Mouse (Mus musculus): Measurements from ENCODE around the gene Etfdh. TPM values are rescaled to one million over a fixed set of nuclear protein-coding genes. Genes with fewer than 3 reads are reported as not detected.
A peak's percentile ranks its signal among the peaks of the same experiment; 100 is the strongest.

Etfdh gene
- total RNA-seq (2021), result 10 to 100 TPM; 26.1 to 26.7 TPM
- long read RNA-seq, experiment 1, transcript Etfdh-201 (13 exons, 2,377 nt), result major isoform, 12 of 15 reads
- long read RNA-seq, experiment 1, partial matches to known transcripts, result 2 of 15 reads
- long read RNA-seq, experiment 1, other reads (novel, unspliced or antisense), result 1 of 15 reads
- long read RNA-seq, experiment 2, transcript Etfdh-201 (13 exons, 2,377 nt), result major isoform, 18 of 22 reads
- long read RNA-seq, experiment 2, partial matches to known transcripts, result 2 of 22 reads
- long read RNA-seq, experiment 2, other reads (novel, unspliced or antisense), result 2 of 22 reads

DNA sequence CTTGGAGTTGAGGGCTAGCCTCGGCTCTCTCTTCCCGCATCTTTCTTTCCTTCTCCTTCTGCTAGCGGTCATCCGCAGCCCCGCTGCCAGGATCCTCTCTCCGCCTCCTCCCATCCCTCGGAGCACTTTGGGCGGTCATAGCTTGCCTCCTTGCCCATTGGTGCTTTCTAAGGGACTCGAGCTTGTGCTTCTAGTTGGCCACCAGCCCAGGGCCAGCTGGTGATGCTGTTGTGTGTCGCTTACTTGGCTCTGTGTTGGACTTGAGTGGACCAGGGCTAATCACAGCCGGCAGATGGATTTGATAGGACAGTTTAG lies at the start of gene Etfdh:
Gene Etfdh (minus strand): TSS at position 85 of the 315 bp plus-strand sequence.
- peak within 1 kb of the TSS; percentile 93 for H3K4me3 ChIP-seq
- intact Hi-C loops (cut with DNase I), result no loop called here
- TF ChIP-seq CTCF (IDR thresholded peaks at IDR 0.05), result no peak
- peak; percentile 34 to 44 for DNase-seq (ENCODE audit: extremely low spot score in 1 of 2, low spot score in 2 of 2)
- peak within 1 kb of the TSS; percentile 80 for H3K27ac ChIP-seq

DNA sequence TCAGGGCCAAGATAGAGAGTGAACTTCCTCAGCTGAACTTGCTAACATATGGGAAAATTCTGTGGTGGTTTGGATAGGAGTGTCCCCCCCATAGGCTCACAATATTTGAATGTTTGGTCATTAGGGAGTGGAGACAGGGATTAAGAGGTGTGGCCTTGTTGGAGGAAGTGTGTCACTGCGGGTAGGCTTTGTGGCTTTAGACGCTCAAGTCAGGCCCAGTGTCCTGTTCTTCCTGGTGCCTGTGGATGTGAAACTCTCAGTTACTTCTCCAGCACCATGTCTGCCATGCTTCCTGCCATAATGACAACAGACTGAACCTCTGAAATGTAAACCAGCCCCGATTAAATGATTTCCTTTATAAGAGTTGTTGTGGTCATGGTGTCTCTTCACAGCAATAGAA lies 47.1 kb upstream of the Etfdh start:
- H3K4me3 ChIP-seq, result no peak overlapping the region
- no peak for DNase-seq (ENCODE audit: extremely low spot score in 1 of 2, low spot score in 2 of 2)
- H3K27ac ChIP-seq, result no peak overlapping the region
- TF ChIP-seq CTCF (IDR thresholded peaks at IDR 0.05), result no peak
- intact Hi-C loops (cut with DNase I), result no loop called here

DNA sequence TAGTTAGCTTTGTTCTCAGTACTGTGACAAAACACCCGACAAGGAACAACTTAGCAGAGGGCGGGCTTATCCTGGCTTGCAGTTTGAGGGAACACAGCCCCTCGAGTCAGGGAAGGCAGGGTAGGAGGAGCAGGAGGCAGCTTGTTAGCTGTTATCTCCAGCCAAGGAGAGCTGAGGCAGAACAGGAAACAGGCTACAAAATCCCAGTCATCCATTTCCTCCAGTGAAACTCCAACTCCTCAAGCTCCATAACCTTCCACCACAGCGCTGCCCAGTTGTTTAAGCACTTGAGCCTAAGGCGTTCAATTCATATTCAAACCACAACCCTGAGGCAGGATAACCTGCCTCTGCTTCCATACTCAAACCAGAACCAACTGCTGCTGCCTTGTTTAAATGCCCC lies 45.3 kb upstream of the Etfdh start:
- H3K27ac ChIP-seq, result no peak overlapping the region
- intact Hi-C loops (cut with DNase I), result no loop called here
- DNase-seq (ENCODE audit: extremely low spot score in 1 of 2, low spot score in 2 of 2), result no peak
- no peak overlapping the region for H3K4me3 ChIP-seq
- no peak; the same call in 1 of the 2 replicates for TF ChIP-seq CTCF (IDR thresholded peaks at IDR 0.05)

DNA sequence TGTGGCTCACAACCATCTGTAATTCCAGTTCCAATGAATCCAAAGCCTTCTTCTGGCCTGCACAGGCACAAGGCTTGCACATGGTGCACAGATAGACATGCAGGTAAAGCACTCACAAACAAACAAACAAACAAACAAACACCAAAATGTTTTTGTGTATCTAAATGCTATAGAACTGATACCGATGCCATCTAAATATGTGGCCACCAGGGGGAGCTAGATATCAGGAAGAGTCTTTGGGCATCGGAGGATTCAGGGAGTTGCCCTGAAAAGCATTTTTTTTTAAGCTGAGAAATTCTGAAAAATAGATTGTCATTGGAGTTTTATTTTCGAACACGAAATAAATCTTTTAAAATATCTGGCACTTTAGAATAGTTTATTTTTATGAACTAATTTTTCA lies 43.8 kb upstream of the Etfdh start:
- Histone ChIP-seq H3K27ac (no peak overlapping the region), H3K4me3 (no peak overlapping the region)
- intact Hi-C loops (cut with DNase I), result loop anchor here (1.0 to 2.0 kb wide), 2 partner anchors 72 to 136 kb away; no protein-coding TSS in a partner anchor
- TF ChIP-seq CTCF (IDR thresholded peaks at IDR 0.05), result peak; percentile 83
- peak; percentile 59 to 60 for DNase-seq (ENCODE audit: extremely low spot score in 1 of 2, low spot score in 2 of 2)

DNA sequence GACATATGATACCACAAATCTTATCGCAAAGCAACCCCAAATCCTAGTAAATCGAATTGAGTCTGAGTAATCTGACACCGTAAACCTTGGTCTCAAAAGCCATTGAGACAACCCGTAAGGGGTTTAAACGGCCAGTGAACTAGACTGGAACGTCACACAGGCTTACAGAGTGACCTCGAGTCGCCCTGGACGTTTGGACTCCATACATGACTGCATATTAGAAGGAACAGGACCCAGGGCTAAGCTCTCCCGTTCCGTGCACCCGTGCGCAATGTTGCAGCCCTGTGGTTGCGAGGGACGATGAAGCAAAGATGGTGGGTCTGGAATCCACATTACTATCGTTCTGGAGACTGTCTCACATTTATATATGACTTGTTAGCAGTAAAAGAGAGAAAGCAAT lies 42.9 kb upstream of the Etfdh start:
- H3K4me3 ChIP-seq, result no peak overlapping the region
- intact Hi-C loops (cut with DNase I), result loop anchor here (2.0 kb wide), 1 partner anchor 73 kb away; no protein-coding TSS in a partner anchor
- H3K27ac ChIP-seq, result no peak overlapping the region
- DNase-seq (ENCODE audit: extremely low spot score in 1 of 2, low spot score in 2 of 2), result no peak
- no peak for TF ChIP-seq CTCF (IDR thresholded peaks at IDR 0.05)

DNA sequence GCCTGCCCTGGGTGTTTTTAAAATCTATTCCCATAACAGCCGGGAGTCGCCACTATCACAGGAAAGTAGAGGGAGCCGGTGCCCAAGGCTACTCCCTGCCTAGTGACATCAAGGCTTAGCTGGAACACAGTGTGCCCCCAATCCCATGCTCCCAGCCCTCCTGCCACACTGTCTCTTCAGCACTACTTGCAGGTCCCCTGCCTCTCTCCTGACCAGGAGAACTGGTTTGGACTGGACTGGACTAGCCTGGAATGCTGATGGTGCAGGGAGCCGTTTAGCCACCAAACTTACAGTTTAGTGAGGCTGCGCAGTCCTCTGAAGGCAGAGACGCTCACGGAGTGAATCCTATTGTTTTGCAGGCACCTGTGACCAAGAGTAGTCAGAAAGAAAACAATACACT lies 41.3 kb upstream of the Etfdh start:
- H3K4me3 ChIP-seq, result no peak overlapping the region

DNA sequence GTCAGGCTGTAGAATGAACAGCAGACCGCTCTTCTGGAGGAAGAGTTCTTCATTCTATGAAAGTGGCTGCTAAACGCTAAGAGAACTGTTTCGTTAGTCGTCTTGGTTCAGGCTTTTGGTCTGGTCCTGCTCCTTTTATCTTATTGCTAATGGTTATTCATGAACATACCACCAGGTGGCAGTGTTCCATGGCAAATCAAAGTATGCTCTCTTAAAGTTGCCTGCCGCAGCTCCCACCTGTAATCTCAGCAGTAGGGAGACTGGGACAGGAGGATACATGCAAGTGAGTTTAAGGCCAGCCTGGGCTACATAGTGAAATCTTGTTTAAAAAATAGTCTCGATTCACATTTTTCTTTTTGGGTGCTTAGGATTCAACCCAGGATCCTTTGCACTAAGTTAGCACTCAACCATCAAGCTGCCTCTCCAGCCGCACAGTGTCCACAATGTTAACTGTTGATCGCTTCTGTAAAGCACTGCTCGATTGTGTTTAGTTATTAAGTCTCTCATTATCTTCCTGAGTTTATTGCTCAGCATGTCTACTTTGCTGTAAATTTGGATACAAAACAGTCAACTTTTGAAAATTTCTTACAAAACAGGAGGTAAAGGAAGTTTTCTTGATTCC lies 35.6 kb upstream of the Etfdh start:
- peak; percentile 37 to 43 for DNase-seq (ENCODE audit: extremely low spot score in 1 of 2, low spot score in 2 of 2)
- peak; percentile 82 for TF ChIP-seq CTCF (IDR thresholded peaks at IDR 0.05)
- Histone ChIP-seq H3K4me3 (no peak overlapping the region), H3K27ac (no peak overlapping the region)
- intact Hi-C loops (cut with DNase I), result loop anchor here (2.0 to 10.0 kb wide), 2 partner anchors 144 to 400 kb away; no protein-coding TSS in a partner anchor

More for the DNA sequence above, 41.3 kb upstream of the Etfdh start:
- intact Hi-C loops (cut with DNase I), result no loop called here
- no peak overlapping the region for H3K27ac ChIP-seq
- no peak for TF ChIP-seq CTCF (IDR thresholded peaks at IDR 0.05)
- no peak for DNase-seq (ENCODE audit: extremely low spot score in 1 of 2, low spot score in 2 of 2)

DNA sequence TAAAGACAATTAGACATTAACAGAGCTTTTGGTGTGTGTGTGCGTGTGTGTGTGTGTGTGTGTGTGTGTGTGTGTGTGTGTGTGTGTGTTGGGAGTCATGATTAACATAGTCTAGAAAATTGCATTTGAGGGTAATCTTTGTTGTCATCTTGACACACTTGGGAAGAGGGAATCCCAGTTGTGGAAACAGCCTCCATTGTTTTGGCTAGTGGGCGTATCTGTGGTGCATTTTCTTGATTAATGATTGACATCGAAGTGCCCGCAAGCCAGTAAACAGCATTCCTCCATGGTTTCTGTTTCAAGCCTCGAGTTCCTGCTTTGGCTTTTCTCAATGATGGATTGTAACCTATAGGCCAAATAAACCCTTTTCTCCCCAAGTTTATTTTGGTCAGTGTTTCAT lies 27.4 kb upstream of the Etfdh start:
- no peak overlapping the region for H3K4me3 ChIP-seq
- intact Hi-C loops (cut with DNase I), result no loop called here
- DNase-seq (ENCODE audit: extremely low spot score in 1 of 2, low spot score in 2 of 2), result no peak
- no peak for TF ChIP-seq CTCF (IDR thresholded peaks at IDR 0.05)
- no peak overlapping the region for H3K27ac ChIP-seq

DNA sequence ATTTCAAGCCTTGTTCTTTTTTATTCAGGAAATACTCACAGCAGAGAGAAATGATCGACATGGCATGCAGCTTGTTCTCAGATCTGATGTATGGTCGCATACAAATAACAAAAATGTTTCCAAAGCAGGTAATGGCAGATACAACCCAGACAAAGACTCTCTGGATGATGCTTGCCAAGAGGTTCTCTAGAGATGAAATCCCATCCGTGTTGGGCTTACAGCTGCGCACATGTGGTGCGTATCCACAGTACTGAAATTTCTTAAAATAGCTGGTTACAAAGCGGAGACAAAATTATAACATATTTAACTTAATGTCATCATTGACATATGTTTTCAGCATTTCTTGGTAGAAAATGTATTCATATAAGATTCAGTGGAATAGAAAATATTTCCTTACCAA lies 22.8 kb upstream of the Etfdh start:
- no peak for TF ChIP-seq CTCF (IDR thresholded peaks at IDR 0.05)

DNA sequence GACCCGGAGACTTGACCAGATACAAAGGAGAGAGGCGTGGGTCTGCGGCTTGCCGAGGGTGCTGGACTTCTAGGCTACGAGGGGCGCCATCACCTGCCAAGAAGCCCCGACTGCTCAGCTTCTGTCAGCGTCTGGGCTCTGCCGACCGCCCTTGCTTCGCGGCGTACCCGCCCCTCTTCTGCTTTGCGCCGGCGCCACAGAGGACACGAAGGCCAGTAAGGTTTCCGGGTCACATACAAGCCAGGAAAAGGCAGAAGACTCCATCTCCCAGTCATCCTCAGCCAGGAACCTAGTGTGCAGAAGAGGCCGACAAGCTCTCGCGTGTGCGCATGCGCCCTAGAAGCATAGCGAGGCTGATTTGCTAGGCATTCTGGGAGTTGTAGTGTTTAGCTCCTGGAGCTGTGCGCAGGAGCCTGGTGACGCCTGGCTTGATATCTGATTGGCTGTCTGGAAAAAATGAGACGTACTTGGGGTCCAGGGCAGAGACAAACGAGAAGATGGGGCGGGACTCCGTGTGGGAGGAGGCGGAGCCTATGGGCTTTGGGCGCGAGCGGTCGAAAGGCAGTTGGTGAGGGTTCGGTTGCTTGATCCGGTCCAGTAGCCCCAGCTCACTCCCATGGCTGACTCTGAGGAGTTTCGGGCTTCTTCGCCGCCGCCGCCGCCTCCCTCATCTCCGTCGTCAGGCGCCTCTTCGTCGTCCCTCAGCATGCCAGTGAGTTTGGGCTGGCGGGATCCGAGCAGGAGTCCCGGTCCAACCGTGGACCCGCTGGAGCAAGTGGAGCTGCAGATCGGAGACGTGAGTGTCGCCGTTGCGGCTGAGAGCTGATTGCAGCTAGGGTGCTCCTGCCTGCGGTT lies 512 bp downstream of the Etfdh start, which contains the start of gene 4930579G24Rik:
Gene 4930579G24Rik (plus strand): TSS at position 519 of the 855 bp plus-strand sequence.
- intact Hi-C loops (cut with DNase I), result no loop called here
- H3K27ac ChIP-seq, result peak within 1 kb of the TSS; percentile 80

More for the DNA sequence above, 22.8 kb upstream of the Etfdh start:
- intact Hi-C loops (cut with DNase I), result no loop called here
- DNase-seq (ENCODE audit: extremely low spot score in 1 of 2, low spot score in 2 of 2), result no peak
- Histone ChIP-seq H3K27ac (no peak overlapping the region), H3K4me3 (no peak overlapping the region)

DNA sequence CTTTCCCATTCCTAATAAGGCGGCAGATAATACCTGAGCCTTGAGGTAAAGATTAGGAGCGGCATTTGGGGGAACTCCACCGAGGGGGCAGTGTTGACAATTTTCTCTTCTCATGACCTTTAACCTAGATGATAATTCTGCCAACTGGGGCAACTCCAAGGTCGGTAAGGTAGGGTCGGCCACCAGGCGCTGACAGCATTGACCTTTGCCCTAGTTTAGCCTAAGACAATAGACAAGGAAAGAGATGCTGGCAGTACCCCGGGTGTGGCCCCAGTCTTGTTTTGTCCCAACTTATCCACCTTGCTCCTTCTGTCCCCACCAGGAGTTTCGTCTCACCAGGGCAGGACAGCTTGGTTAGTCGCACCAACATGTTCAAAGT lies 1.1 kb downstream of the Etfdh start:
- H3K27ac ChIP-seq, result peak overlapping the region; percentile 80
- DNase-seq (ENCODE audit: extremely low spot score in 1 of 2, low spot score in 2 of 2), result no peak
- TF ChIP-seq CTCF (IDR thresholded peaks at IDR 0.05), result no peak
- peak overlapping the region; percentile 56 for H3K4me3 ChIP-seq
- intact Hi-C loops (cut with DNase I), result no loop called here

More for the DNA sequence above, 512 bp downstream of the Etfdh start, which contains the start of gene 4930579G24Rik:
- H3K4me3 ChIP-seq, result peak within 1 kb of the TSS; percentile 93
- TF ChIP-seq CTCF (IDR thresholded peaks at IDR 0.05), result no peak
- DNase-seq (ENCODE audit: extremely low spot score in 1 of 2, low spot score in 2 of 2), result peak; percentile 91 to 96
